Mouse (Mus musculus) T-helper 1 cell (primary cell): ENCODE measurements at regions not wholly inside any gene's neighbourhood (a gene's known extent, or its start where the extent isn't known, plus 50 kb on each side); places are given as distances from the start of the nearest gene placed in this dataset.

Source experiments
- in situ Hi-C: fragments of 300-600 bp; cut with MboI, MseI; formaldehyde crosslinking; loops from one replicate; pipeline ENCODE4 v1.15.1; 2025; ENCODE audit warnings: high pct_unique_total_duplicates

DNA sequence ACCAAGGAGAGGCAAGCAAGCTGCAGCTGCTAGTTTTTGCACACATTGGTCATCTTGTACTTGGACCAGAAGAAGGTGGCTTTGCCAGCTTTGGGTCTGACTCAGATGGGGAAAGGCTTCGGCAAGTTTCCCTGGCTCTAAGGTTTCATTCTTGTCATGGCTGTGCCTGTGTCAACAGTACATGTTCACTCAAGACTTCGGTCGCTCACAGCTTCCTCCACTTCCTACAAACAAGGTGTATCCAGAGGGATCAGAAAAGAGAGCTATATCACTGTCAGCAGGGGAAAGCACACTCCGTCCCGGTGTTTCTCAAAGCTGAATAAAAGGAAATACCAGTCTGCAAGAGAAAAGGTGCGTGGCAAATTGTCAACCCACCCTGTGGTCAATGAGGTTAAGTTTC is 86.2 kb upstream of the Elovl6 start:
- in situ Hi-C loops = no loop called here

GRCm38 (mm10) chr3:129449928-129450327 is 82.2 kb upstream of the Elovl6 start:
- in situ Hi-C loops = no loop called here

DNA sequence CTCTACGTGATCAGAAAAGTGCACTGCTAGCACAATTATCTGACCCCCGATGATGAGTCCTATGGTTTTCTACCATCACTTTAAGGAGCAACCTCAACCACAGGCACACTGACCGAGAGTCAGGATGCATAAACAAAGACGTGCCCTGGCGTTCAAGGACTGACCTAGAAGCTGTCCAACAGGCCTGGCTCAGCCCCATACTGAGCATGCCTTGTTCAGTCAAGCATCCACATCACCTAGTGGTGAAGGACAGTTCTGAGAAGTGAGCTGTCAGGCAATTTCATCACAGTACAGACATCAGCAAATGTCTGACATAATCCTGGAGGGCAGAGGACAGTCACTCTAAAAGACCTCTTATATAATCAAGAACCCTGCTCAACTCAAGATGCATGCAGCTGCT is 81.5 kb upstream of the Elovl6 start:
- in situ Hi-C loops = no loop called here

DNA sequence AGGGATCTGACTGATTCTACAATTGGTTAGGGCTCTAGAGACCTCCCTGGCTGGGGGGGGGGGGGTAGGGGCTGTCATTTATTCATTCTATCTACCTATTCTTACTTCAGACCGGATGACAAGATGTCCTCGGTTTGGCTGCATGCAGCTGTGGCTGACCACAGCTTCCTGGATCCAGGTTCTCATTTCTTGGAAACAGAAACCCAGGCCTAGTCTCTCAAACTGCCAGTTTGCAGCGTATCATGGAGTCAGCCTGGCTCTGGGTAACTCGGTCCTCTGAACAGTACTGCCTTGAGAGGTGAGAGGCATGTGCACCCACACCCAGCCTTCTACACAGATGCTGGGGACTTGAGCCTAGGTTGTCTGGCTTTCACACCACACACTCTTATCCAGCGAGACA is 62.1 kb upstream of the Elovl6 start:
- in situ Hi-C loops = no loop called here

DNA sequence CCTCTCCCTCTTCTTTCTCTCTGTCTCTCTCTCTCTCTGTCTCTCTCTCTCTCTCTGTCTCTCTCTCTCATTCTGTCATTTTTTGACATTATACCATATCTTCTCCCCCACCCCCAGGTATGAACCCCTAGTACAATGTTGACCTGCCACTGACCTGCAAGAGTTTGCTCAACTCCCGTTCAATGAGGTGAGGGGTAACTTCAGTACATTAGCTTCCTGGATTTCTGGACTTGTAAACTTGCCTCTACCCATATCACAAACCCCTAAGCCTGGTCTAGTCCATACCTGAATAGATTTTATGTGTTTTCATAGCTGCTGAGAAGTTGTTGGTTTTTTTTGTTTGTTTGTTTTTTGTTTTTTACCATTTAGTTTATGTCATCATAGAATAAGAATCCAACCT is 60.8 kb upstream of the Elovl6 start:
- in situ Hi-C loops = no loop called here

DNA sequence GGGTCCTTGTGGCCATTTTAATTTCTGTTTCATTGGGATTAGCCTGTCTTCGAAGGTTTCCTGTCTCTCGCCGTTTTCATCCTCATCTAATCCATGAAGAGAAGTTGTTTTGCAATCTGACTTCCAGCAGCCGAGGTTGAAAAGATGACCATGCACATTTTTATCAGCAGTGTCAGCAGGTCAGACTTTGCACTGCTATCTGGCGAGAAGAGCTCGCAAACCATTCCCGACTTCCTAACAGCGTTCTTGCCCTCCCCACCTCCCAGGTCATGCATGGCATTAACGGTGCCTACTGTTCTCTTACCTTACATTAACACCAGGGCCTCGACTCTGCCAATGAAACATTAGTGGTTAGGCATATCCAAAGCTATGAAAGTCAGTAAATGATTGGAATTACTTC is 60.1 kb upstream of the Elovl6 start:
- in situ Hi-C loops = no loop called here

GRCm38 (mm10) chr3:129474451-129474850 is 57.7 kb upstream of the Elovl6 start:
- in situ Hi-C loops = no loop called here

- in situ Hi-C loops = no loop called here
Measured at GRCm38 (mm10) chr3:129476250-129476649, 55.9 kb upstream of the Elovl6 start.

GRCm38 (mm10) chr3:129478093-129478492 is 54.1 kb upstream of the Elovl6 start:
- in situ Hi-C loops = no loop called here

DNA sequence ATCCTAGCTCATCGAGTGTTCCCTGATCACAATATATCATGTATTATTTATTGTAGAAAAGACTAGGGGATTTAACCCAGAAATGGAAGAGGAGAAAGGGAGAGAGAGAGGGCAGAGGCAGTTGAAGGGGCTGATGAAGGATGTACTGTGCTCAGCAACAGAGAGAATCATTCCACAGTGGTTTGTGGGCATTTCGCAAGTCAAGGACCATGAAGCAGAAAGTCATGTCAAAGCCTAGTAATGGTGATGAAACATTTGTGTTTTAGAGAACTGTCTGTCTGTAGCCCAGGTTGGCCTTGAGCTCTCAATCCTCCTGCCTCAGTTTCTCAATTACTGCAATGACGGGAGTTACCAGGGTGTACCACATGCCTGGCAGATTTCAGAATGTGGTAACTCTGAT is 50.9 kb upstream of the Elovl6 start:
- in situ Hi-C loops = no loop called here
